In genomic region chr8:79294610-79295275, GRCm38 (mm10) we compare ENCODE assay signal across 8 mouse cellular contexts. TPM values are rescaled to one million over a fixed set of nuclear protein-coding genes. Genes with fewer than 3 reads are reported as not detected.
DNase-seq lines count a peak whose midpoint lies in the region; ATAC-seq lines count a peak whose summit lies in the region.

TSS of gene Mmaa (minus strand) at chr8:79294937.

- no peaks in the 10 kb centered on the region for H3K9me3 ChIP-seq in hindbrain, embryonic 16.5 days (ENCODE audit: control insufficient read depth, low read length)

- H3K79me2 ChIP-seq in macrophage (ENCODE audit: inconsistent target): peaks cover 39% of the 10 kb centered on the region; the same call in 1 of the 2 replicates

- peak within 1 kb of the TSS; percentile 97 for H3K4me2 ChIP-seq in hindbrain, embryonic 16.5 days (ENCODE audit: low read length)

- peak; percentile 96 for DNase-seq in R1 (ENCODE audit: low read depth, low spot score)
- DNase-seq in cerebellum, postnatal 25 days: peak; percentile 97 to 99
- DNase-seq in frontal cortex, postnatal 36 days (ENCODE audit: low spot score in 2 of 2): peak; percentile 96
- peak; percentile 95 to 98 for DNase-seq in left cerebral cortex, adult 18-20 months (ENCODE audit: low spot score in 2 of 2)
- peak; percentile 97 for DNase-seq in right cerebral cortex, adult 18-20 months
- DNase-seq in urinary bladder, postnatal 10 days (ENCODE audit: low spot score): peak; percentile 89

- no peaks in the 10 kb centered on the region for H3K36me3 ChIP-seq in hindbrain, embryonic 16.5 days (ENCODE audit: control insufficient read depth, insufficient read depth, low read length)
- no peaks in the 10 kb centered on the region for H3K36me3 ChIP-seq in macrophage (ENCODE audit: inconsistent target)

- ATAC-seq in hindbrain, embryonic 16.5 days: peak; percentile 99

- whole genome bisulfite sequencing in hindbrain, embryonic 16.5 days: under 1% methylated on average over 66 of the region's 74 CpGs
- WGBS in macrophage (ENCODE audit: missing documents): under 1% methylated on average over 63 of the region's 74 CpGs

- peak within 1 kb of the TSS; percentile 81 for H3K9ac ChIP-seq in hindbrain, embryonic 16.5 days (ENCODE audit: low read depth, low read length)

- H3K4me3 ChIP-seq in hindbrain, embryonic 16.5 days (ENCODE audit: low read length): peak within 1 kb of the TSS; percentile 69
- peak within 1 kb of the TSS; percentile 76 for H3K4me3 ChIP-seq in macrophage (ENCODE audit: inconsistent target)

- peaks cover 16% of the 10 kb centered on the region for H3K4me1 ChIP-seq in hindbrain, embryonic 16.5 days (ENCODE audit: control insufficient read depth, insufficient read depth, low read depth, low read length)

- peak within 1 kb of the TSS; percentile 92 for H3K27ac ChIP-seq in hindbrain, embryonic 16.5 days (ENCODE audit: low read depth, low read length)
- H3K27ac ChIP-seq in macrophage: peak within 1 kb of the TSS; percentile 87

- no peaks in the 10 kb centered on the region for H3K27me3 ChIP-seq in hindbrain, embryonic 16.5 days (replicated peaks; ENCODE audit: control insufficient read depth, insufficient read depth, low read length)

RNA-seq across cellular contexts. Expression of gene Mmaa, which starts in this region (rescaled TPM):
- 16.4 and 18.8 TPM in 2 replicates for polyA plus RNA-seq in hindbrain, embryonic 16.5 days (2015; fragmentation: Nextera tagmentation; extraction: Ambion mirVana)
- 10 to 100 TPM; 25.8 to 27.6 TPM for total RNA-seq in left cerebral cortex, adult 18-20 months (2021)
- 10 to 100 TPM in 21 of 26 experiments, 1 to 10 TPM in 5; 4.0 to 22.5 (median 17.3) TPM for total RNA-seq in macrophage (2018; cell fraction: chromatin; rRNA removed)
- total RNA-seq in macrophage (2018; cell fraction: cytosol; rRNA removed): 1 to 10 TPM; 1.5 to 6.5 (median 4.2) TPM
- total RNA-seq in macrophage (2018; cell fraction: nucleus; rRNA removed): 10 to 100 TPM in 17 of 26 experiments, 1 to 10 TPM in 9; 4.7 to 21.3 (median 12.6) TPM
- 3.8 to 5.7 TPM (median 4.5 TPM) in 3 replicates for polyA plus RNA-seq in macrophage (2018)

Comparison
In these comparisons a context has a peak if more than half of its experiments do, and no peak if none do; other contexts are left out.
1. Peak in every context shown above with its lines: DNase-seq, ATAC-seq, H3K4me3 ChIP-seq and H3K27ac ChIP-seq.